47 mouse cellular contexts compared by ENCODE assay signal in genomic region chr8:83382850-83383249, GRCm38 (mm10). TPM values are rescaled to one million over a fixed set of nuclear protein-coding genes. Genes with fewer than 3 reads are reported as not detected.
"Had no signal": no experiment of that assay in that cellular context is flagged by ENCODE, and none has a peak within 500 bp of the region (broad histone marks: within the 10 kb centered on the region; RNA-seq: fewer than 3 reads in every experiment).

No protein-coding gene starts in this region.

- H3K27me3 ChIP-seq: limb, embryonic 12.5 days; limb, embryonic 13.5 days; limb, embryonic 15.5 days; lung, embryonic 15.5 days; midbrain, embryonic 12.5 days; midbrain, embryonic 13.5 days; midbrain, embryonic 15.5 days; neural tube, embryonic 12.5 days; neural tube, embryonic 13.5 days had no signal

- H3K9me3 ChIP-seq: limb, embryonic 10.5 days; limb, embryonic 12.5 days; limb, embryonic 13.5 days; limb, embryonic 15.5 days; liver, embryonic 12.5 days; liver, embryonic 13.5 days; liver, embryonic 15.5 days; lung, embryonic 15.5 days; megakaryocyte, embryonic 14.5 days; midbrain, embryonic 10.5 days; midbrain, embryonic 12.5 days; midbrain, embryonic 13.5 days; midbrain, embryonic 15.5 days; neural tube, embryonic 12.5 days; neural tube, embryonic 13.5 days had no signal

- H3K4me1 ChIP-seq: limb, embryonic 10.5 days; limb, embryonic 12.5 days; limb, embryonic 13.5 days; limb, embryonic 15.5 days; liver, embryonic 12.5 days; liver, embryonic 13.5 days; lung, embryonic 15.5 days; midbrain, embryonic 10.5 days; midbrain, embryonic 12.5 days; midbrain, embryonic 13.5 days; midbrain, embryonic 15.5 days; neural tube, embryonic 12.5 days; neural tube, embryonic 13.5 days had no signal

- H3K27ac ChIP-seq: limb, embryonic 10.5 days; limb, embryonic 12.5 days; limb, embryonic 13.5 days; limb, embryonic 15.5 days; liver, embryonic 12.5 days; liver, embryonic 13.5 days; liver, embryonic 14.5 days; liver, embryonic 15.5 days; lung, embryonic 15.5 days; macrophage; midbrain, embryonic 10.5 days; midbrain, embryonic 12.5 days; midbrain, embryonic 13.5 days; midbrain, embryonic 15.5 days; neural tube, embryonic 12.5 days; neural tube, embryonic 13.5 days had no signal

- H3K4me2 ChIP-seq: limb, embryonic 12.5 days; limb, embryonic 13.5 days; limb, embryonic 15.5 days; liver, embryonic 11.5 days; liver, embryonic 12.5 days; liver, embryonic 13.5 days; liver, embryonic 15.5 days; lung, embryonic 14.5 days; lung, embryonic 15.5 days; midbrain, embryonic 11.5 days; midbrain, embryonic 12.5 days; midbrain, embryonic 13.5 days; midbrain, embryonic 15.5 days; neural tube, embryonic 12.5 days; neural tube, embryonic 13.5 days had no signal

- DNase-seq: left cerebral cortex, postnatal 4 days; liver; liver, embryonic 13.5 days; liver, postnatal 0 days; lung, adult 18-20 months; lung, adult 2 months; lung, embryonic 14.5 days; lung, postnatal 10 days; lung, postnatal 14 days; lung, postnatal 36 days; lung, postnatal 4 days; midbrain, embryonic 14.5 days had no signal

- H3K4me3 ChIP-seq: limb, embryonic 10.5 days; limb, embryonic 12.5 days; limb, embryonic 13.5 days; limb, embryonic 15.5 days; liver, embryonic 12.5 days; liver, embryonic 13.5 days; liver, embryonic 15.5 days; lung, embryonic 15.5 days; megakaryocyte, embryonic 14.5 days; midbrain, embryonic 10.5 days; midbrain, embryonic 12.5 days; midbrain, embryonic 13.5 days; midbrain, embryonic 15.5 days; myocyte; neural tube, embryonic 12.5 days; neural tube, embryonic 13.5 days had no signal

- ATAC-seq: liver, embryonic 12.5 days; liver, postnatal 0 days; lung, postnatal 0 days; midbrain, embryonic 13.5 days; midbrain, embryonic 15.5 days; midbrain, embryonic 16.5 days had no signal

- H3K36me3 ChIP-seq: limb, embryonic 10.5 days; limb, embryonic 12.5 days; limb, embryonic 13.5 days; limb, embryonic 15.5 days; liver, embryonic 12.5 days; liver, embryonic 13.5 days; liver, embryonic 15.5 days; lung, embryonic 15.5 days; midbrain, embryonic 10.5 days; midbrain, embryonic 12.5 days; midbrain, embryonic 13.5 days; midbrain, embryonic 15.5 days; neural tube, embryonic 12.5 days; neural tube, embryonic 13.5 days had no signal

- H3K9ac ChIP-seq: limb, embryonic 12.5 days; limb, embryonic 13.5 days; limb, embryonic 15.5 days; liver, embryonic 12.5 days; liver, embryonic 13.5 days; liver, embryonic 14.5 days; liver, embryonic 15.5 days; liver, postnatal 0 days; lung, embryonic 14.5 days; lung, embryonic 15.5 days; midbrain, embryonic 12.5 days; midbrain, embryonic 13.5 days; midbrain, embryonic 15.5 days; neural tube, embryonic 12.5 days; neural tube, embryonic 13.5 days had no signal

RNA-seq across cellular contexts. Expression of gene Clgn, which starts 6.8 kb away (rescaled TPM):
- total RNA-seq: liver, adult 2 months; megakaryocyte, adult 5-6 weeks; monocyte, adult 5-6 weeks had no signal
- polyA plus RNA-seq: liver, adult 2 months; lung, adult 2 months; macrophage; myocyte had no signal

RNA-seq across cellular contexts. Expression of gene Mgat4d, which starts 34.6 kb away (rescaled TPM):
- total RNA-seq: left cerebral cortex, postnatal 14 days; left cerebral cortex, postnatal 25 days; left cerebral cortex, postnatal 36 days; left cerebral cortex, postnatal 4 days; liver, adult 2 months; megakaryocyte progenitor cell, adult 5-6 weeks; megakaryocyte, adult 5-6 weeks; megakaryocyte-erythroid progenitor cell, adult 5-6 weeks; midbrain, postnatal 0 days; monocyte, adult 5-6 weeks had no signal
- polyA plus RNA-seq: limb, embryonic 10.5 days; limb, embryonic 11.5 days; limb, embryonic 12.5 days; limb, embryonic 13.5 days; limb, embryonic 14.5 days; limb, embryonic 15.5 days; liver, adult 2 months; liver, embryonic 11.5 days; liver, embryonic 12.5 days; liver, embryonic 13.5 days; liver, embryonic 14.5 days; liver, embryonic 15.5 days; liver, embryonic 16.5 days; liver, postnatal 0 days; lung, adult 2 months; lung, embryonic 14.5 days; lung, embryonic 15.5 days; lung, embryonic 16.5 days; lung, postnatal 0 days; macrophage; midbrain, embryonic 10.5 days; midbrain, embryonic 11.5 days; midbrain, embryonic 12.5 days; midbrain, embryonic 13.5 days; midbrain, embryonic 14.5 days; midbrain, embryonic 15.5 days; midbrain, embryonic 16.5 days; midbrain, postnatal 0 days; myocyte; neural tube, embryonic 11.5 days; neural tube, embryonic 12.5 days; neural tube, embryonic 13.5 days had no signal
